Mouse (Mus musculus) forebrain, embryonic 12.5 days (tissue): ENCODE measurements around the gene Cks1b. TPM values are rescaled to one million over a fixed set of nuclear protein-coding genes. Genes with fewer than 3 reads are reported as not detected.
A peak's percentile ranks its signal among the peaks of the same experiment; 100 is the strongest.

Experiments used
- ATAC-seq: fragments of 200-750 bp; cut with Nextera tagmentation; 2 replicates; pipeline ENCODE4 v1.8.0; 2017; ENCODE audit warnings: moderate TSS enrichment; ENCODE audit not compliant: low FRiP score
- H3K27ac ChIP-seq: fragments of 300-500 bp; sonication (generic); 2 replicates; pipeline ENCODE4 v1.5.1; 2016; ENCODE audit warnings: mild to moderate bottlenecking
- H3K27me3 ChIP-seq: fragments of 300-500 bp; sonication (generic); 2 replicates; pipeline ENCODE4 v1.6.1; 2016; ENCODE audit warnings: mild to moderate bottlenecking
- H3K36me3 ChIP-seq: fragments of 300-500 bp; sonication (generic); replicated peaks from 2 replicates; pipeline ENCODE4 v1.6.1; 2016; ENCODE audit warnings: mild to moderate bottlenecking
- H3K4me1 ChIP-seq: fragments of 300-500 bp; sonication (generic); 2 replicates; pipeline ENCODE4 v1.6.1; 2016
- H3K4me2 ChIP-seq: fragments of 300-500 bp; sonication (generic); 2 replicates; pipeline ENCODE4 v1.6.1; 2016; ENCODE audit warnings: mild to moderate bottlenecking, moderate library complexity
- H3K4me3 ChIP-seq: fragments of 300-500 bp; sonication (generic); replicated peaks from 2 replicates; pipeline ENCODE4 v1.5.1; 2016; ENCODE audit warnings: mild to moderate bottlenecking
- H3K9ac ChIP-seq: fragments of 300-500 bp; sonication (generic); 2 replicates; pipeline ENCODE4 v1.6.1; 2016; ENCODE audit warnings: mild to moderate bottlenecking
- H3K9me3 ChIP-seq: fragments of 300-500 bp; sonication (generic); 2 replicates; pipeline ENCODE4 v1.6.1; 2016
- WGBS: fragments of 180-500 bp; shearing (Covaris S2); methylation state at CpG from one replicate; pipeline ENCODE4 v1.1.7; 2016; 5-methylcytosine and 5-hydroxymethylcytosine counted together
- polyA plus RNA-seq: library from polyadenylated mRNA; unstranded; fragments of >200 nt; fragmentation: Nextera tagmentation; extraction: Ambion mirVana; gene quantifications from 2 replicates; pipeline ENCODE4 v1.2.1, GENCODE M21; 2016

Cks1b gene
- polyA plus RNA-seq, 1 experiment from 2014 or later: 395 TPM

DNA sequence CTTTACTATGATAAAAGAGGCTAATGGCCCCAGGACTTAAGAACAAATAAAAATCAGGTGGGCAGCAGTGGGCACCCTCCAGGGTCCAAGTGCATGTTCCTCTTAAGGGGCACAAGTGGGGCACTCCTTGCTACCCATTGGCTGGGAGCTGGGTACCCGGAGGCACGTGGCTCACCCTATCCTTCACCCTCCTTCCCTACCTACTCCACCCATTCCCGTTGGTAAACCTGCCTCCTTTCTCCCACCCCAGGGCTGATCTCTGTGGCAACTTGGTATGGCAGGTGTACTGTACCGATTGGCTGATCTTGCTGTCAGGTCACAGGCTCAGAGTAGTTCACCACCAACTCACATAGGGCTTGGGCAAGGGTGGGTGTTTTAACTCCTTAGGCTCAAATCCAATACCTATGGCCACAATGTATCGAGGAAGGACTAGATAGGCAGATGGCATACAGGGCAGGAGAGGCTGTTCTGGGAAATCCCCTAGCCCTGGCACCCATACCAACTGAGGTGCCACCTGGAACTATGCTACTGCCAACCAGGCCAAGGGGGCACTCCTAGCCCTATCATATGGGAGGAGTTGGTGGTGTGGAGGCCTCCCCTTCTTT lies 34.4 kb downstream of the Cks1b start:
- 82% methylated on average over 5 of the region's 5 CpGs for WGBS
- H3K27me3 ChIP-seq: no peaks in the 10 kb centered on the region
- H3K4me1 ChIP-seq: peaks cover 18% of the 10 kb centered on the region
- no peak for ATAC-seq
- H3K4me2 ChIP-seq: no peak overlapping the region
- H3K4me3 ChIP-seq: no peak overlapping the region
- no peaks in the 10 kb centered on the region for H3K36me3 ChIP-seq
- H3K9me3 ChIP-seq: no peaks in the 10 kb centered on the region
- H3K9ac ChIP-seq: no peak overlapping the region
- no peak overlapping the region for H3K27ac ChIP-seq

DNA sequence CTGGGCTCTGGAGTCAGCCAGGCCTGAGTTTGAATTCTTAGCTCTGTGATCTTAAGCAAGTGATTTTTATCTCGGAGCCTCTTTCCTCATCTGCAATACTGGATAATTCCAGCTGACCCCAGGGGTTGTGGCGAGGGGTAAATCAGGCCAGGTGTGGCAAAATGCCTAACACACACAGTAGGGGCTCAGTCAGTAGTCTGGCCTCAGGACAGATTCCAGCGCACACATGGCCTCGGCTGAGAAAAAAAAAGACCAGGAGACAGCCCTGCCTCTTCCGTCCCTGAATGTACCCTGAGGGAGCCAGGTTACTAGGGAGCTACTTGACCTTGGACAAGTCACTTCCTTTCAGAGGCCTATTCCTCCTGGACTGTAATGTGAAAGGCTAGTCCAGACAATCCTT lies 35.2 kb downstream of the Cks1b start:
- H3K27me3 ChIP-seq: no peaks in the 10 kb centered on the region
- H3K9me3 ChIP-seq: no peaks in the 10 kb centered on the region
- no peaks in the 10 kb centered on the region for H3K36me3 ChIP-seq
- no peak overlapping the region for H3K27ac ChIP-seq
- H3K4me1 ChIP-seq: peaks cover 25% of the 10 kb centered on the region
- H3K4me2 ChIP-seq: no peak overlapping the region
- 85% methylated on average over 5 of the region's 5 CpGs for WGBS
- ATAC-seq: no peak
- no peak overlapping the region for H3K9ac ChIP-seq
- H3K4me3 ChIP-seq: no peak overlapping the region

DNA sequence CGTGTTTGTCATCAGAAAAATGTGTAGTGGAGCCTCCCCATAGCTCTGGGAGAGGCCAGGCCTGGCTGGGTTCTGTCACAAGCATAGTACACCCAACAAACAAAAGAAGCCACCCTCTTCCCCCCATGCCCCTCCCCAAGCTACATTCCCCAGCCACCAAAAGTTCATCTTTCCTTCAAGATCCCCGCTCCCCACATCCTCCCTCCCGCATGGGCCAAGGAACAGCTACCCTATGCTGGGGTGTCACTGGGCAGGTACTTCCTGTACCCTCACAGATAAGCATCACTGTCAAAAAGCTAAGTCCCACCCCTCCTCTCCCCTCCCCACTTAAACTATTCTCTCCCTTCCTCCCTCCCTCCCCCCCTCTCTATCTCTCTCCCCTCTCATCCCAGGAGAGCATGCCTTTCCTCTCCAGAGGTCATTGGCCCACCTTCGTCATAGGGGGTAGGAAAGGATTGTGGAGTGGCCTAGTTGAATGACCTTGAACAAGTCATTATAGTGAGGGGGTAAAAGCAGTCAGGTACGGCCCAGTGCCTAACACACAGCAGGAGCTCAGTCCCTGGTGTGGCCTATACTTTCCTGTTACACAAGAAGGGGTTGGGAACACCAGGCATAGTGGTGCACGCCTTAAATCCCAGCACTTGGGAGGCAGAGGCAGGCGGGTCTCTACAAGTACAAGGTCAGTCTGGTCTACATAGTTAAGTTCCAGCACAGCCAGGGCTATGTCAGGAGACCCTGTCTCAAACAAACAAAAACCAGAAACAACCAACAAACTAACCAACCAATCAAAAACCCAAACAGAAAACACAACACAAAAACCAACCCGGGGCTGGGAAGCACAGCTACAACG lies 35.9 kb downstream of the Cks1b start:
- H3K9ac ChIP-seq: no peak overlapping the region
- H3K27ac ChIP-seq: no peak overlapping the region
- ATAC-seq: no peak
- no peak overlapping the region for H3K4me3 ChIP-seq
- no peaks in the 10 kb centered on the region for H3K36me3 ChIP-seq
- 87% methylated on average over 9 of the region's 9 CpGs for WGBS
- no peaks in the 10 kb centered on the region for H3K9me3 ChIP-seq
- H3K27me3 ChIP-seq: no peaks in the 10 kb centered on the region
- H3K4me2 ChIP-seq: no peak overlapping the region
- peaks cover 29% of the 10 kb centered on the region for H3K4me1 ChIP-seq

DNA sequence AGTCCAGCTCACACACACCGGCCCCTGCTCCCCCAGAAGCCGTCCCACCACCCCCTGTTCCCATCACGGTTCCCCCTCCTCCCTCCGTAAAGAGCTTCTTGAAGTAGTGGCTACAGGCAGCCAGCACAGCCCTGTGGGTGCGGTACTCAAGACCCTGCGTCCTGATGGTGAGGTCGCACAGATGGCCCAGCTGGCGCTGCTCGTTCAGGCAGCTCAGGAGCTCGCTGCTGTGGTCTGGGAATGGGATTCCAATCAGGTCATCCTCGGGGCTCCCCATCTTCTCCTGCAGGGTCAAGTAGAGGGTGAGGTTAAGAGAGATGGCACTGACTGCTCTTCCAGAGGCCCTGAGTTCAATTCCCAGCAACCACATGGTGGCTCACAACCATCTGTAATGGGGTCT lies 37.0 kb downstream of the Cks1b start:
- Histone ChIP-seq H3K9me3 (no peaks in the 10 kb centered on the region), H3K4me3 (no peak overlapping the region), H3K27me3 (no peaks in the 10 kb centered on the region), H3K27ac (no peak overlapping the region), H3K4me2 (no peak overlapping the region), H3K9ac (no peak overlapping the region), H3K36me3 (no peaks in the 10 kb centered on the region), H3K4me1 (peaks cover 26% of the 10 kb centered on the region)
- 84% methylated on average over 11 of the region's 11 CpGs for WGBS
- no peak for ATAC-seq

DNA sequence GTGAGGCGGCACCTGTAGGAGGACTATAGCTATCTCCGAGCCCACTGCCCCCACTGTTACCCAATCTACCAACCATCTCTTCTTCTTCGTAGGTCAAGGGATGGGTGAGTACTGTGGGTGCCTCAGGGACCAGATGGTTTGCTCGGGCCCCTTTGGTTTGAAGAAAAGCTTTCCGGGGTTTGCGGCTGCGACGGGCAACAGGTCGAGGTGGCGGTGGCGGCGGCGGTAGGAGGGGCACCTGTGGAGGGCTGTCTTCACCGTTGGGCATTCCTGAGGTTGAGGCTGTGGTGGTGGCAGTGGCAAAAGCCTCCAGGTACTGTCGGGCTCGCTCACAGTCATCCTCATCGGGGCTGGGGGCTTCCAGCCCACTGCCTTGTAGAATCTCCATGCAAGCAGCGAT lies 37.5 kb downstream of the Cks1b start:
- Histone ChIP-seq H3K4me2 (no peak overlapping the region), H3K4me3 (no peak overlapping the region), H3K36me3 (no peaks in the 10 kb centered on the region), H3K9ac (no peak overlapping the region), H3K27me3 (no peaks in the 10 kb centered on the region), H3K9me3 (no peaks in the 10 kb centered on the region), H3K27ac (no peak overlapping the region), H3K4me1 (peaks cover 26% of the 10 kb centered on the region)
- 93% methylated on average over 18 of the region's 18 CpGs for WGBS
- no peak for ATAC-seq

DNA sequence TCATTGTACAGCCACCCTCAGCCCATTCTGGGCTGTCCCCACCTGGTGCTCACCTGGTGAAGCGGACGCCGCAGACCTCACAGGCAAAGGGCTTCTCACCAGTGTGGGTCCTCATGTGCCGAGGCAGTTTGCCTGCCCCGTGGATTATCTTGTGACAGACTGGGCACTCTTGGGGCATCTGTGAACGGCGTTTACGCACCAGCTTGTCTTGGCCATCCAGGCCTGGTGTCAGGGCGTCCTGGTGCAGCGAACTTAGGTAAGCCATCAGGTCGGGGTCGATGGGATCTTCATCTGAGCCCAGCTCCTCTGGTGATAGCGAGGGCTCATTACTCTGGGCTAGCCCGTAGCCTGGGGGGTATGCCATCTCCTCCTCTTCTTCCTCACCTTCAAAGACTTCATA lies 37.9 kb downstream of the Cks1b start:
- peaks cover 26% of the 10 kb centered on the region for H3K4me1 ChIP-seq
- no peak for ATAC-seq
- no peak overlapping the region for H3K4me2 ChIP-seq
- H3K9ac ChIP-seq: no peak overlapping the region
- no peaks in the 10 kb centered on the region for H3K9me3 ChIP-seq
- WGBS: 95% methylated on average over 14 of the region's 14 CpGs
- no peak overlapping the region for H3K27ac ChIP-seq
- H3K27me3 ChIP-seq: no peaks in the 10 kb centered on the region
- no peaks in the 10 kb centered on the region for H3K36me3 ChIP-seq
- no peak overlapping the region for H3K4me3 ChIP-seq

DNA sequence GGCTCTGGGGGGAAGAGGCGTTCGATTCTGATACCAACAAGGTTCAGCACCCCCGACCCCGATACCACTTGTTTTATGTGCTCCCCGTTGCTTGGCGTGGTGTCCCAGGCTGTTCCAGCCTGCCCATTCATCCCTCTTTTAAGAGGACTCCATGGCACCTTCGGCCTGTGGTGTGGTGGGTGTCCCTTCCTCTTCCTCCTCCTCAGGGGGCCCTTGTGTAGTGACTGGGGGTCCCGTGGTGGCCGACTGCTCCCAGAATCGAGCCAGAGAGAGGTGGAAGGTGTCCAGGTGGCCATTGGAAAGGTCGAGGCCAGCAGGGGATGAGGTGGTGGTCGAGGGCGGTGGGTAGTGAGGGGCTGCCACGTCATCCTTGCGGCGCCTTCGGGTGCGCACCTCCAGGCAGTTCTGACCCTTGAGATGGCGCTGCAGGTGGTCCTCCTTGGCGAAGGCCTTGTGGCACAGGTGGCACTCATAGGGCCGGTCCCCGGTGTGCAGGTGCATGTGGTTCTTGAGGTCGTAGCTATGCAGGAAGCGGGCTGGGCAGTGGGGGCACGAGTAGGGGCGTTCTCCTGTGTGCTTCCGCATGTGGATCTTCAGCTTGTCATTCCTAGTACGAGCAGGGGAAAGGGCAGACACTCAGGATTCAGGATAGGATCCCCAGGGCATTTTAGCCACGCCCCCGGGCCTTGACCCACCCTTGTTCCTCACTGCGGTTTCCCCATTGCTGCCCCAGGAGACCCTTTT lies 38.6 kb downstream of the Cks1b start:
- Histone ChIP-seq H3K36me3 (no peaks in the 10 kb centered on the region), H3K4me2 (no peak overlapping the region; the same call in 1 of the 2 replicates), H3K27me3 (no peaks in the 10 kb centered on the region), H3K4me1 (peaks cover 19% of the 10 kb centered on the region), H3K9me3 (no peaks in the 10 kb centered on the region), H3K27ac (no peak overlapping the region), H3K4me3 (no peak overlapping the region), H3K9ac (no peak overlapping the region)
- no peak for ATAC-seq
- 90% methylated on average over 31 of the region's 31 CpGs for WGBS

DNA sequence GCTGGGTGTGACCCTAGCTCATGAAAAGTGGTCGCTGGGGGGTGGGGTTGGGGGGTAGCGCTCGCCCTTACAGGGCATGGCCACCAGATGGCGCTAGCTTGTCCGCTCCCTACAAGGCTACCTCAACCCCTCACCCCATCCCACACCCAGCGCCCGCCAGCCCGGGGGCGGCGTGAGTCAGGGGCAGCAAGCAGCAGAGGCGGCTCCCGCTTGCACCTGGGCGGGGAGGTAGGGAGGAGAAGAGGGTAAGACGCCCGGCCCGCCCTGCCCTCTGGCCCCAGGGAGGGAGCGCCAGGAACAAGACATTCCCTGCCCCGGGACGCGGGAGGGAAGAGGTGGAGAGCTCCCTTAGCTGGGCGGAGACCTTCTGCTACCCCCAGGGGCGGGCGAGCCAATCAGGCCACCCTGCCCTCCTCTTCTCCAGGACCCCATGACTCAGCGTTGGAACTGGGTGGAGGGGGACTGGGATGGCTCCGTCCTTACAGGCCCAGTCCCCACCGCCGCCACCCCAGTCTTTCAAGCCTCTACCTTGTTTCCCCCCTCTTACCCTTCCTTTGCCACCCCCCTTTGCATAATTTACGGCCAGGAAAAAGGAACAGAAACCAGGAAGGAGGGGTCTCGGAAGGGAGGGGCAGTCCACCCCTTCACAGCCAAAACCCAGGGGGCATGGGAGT lies 39.7 kb downstream of the Cks1b start:
- Histone ChIP-seq H3K9me3 (no peaks in the 10 kb centered on the region), H3K4me3 (peak overlapping the region; percentile 61), H3K9ac (peak overlapping the region; percentile 71), H3K4me1 (peaks cover 15% of the 10 kb centered on the region), H3K4me2 (peak overlapping the region; percentile 92), H3K27ac (peak overlapping the region; percentile 56; the same call in 1 of the 2 replicates), H3K36me3 (no peaks in the 10 kb centered on the region), H3K27me3 (no peaks in the 10 kb centered on the region)
- WGBS: 1% methylated on average over 26 of the region's 29 CpGs
- peak; percentile 91 for ATAC-seq

DNA sequence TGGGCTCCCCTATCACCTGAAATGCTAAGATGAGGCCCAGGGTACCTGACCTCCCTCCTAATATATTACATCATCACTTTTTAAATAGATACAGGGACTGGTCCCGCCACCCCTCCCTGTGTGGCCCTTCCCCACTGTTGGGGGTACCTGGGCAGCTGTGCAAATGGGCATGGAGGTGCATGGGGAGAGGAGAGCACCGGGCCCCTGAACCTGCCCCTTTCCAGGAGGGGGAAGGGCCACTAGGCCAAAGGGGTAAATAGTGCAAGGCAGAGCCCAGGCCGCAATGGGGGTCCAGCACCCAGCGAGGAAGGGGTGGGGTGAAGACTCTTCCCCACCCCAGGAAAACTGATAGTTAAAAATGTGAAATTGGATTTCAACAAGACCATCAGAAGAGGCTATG lies 40.4 kb downstream of the Cks1b start:
- H3K4me2 ChIP-seq: peak overlapping the region; percentile 92
- H3K9ac ChIP-seq: no peak overlapping the region
- no peaks in the 10 kb centered on the region for H3K9me3 ChIP-seq
- H3K4me1 ChIP-seq: peaks cover 15% of the 10 kb centered on the region
- WGBS: 63% methylated on average over 4 of the region's 4 CpGs
- H3K27ac ChIP-seq: no peak overlapping the region
- no peaks in the 10 kb centered on the region for H3K27me3 ChIP-seq
- H3K4me3 ChIP-seq: 0 out of 2 replicates have a peak overlapping the region, but pooled peaks have one; percentile 61
- H3K36me3 ChIP-seq: no peaks in the 10 kb centered on the region
- no peak; the same call in none of the 2 replicates for ATAC-seq

DNA sequence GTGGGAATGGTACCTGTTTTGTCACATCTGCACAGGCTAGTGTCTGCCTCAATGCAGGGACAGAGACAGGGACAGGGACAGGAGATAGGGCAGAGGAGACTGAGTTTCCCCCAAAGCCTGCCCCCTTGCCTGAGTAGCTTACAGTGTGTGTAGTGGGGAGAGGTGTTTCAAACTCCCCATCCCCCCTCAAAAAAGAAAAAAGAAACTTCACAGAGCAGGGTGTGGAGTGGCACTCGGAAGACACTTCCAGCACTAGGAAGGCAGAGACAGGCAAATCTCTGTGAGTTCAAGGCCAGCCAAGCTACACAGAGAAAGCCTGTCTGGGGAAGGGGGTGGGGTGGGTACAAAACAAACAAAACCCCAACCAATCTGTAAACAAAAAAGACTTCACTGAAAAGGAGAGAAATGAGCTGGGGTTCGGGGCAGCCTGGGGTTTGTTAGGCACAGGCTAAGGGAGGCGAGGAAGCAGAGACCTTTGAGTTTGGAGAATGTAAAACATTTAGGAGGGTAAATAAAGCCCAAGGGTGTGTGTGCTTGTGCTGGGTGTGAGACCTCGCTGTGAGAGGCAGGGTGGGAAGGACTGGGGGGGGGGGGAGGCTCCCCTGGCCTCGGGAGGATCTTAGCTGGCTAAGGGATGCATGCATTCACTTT lies 44.5 kb downstream of the Cks1b start:
- Histone ChIP-seq H3K4me1 (peaks cover 10% of the 10 kb centered on the region), H3K4me3 (no peak overlapping the region), H3K9me3 (no peaks in the 10 kb centered on the region), H3K27ac (no peak overlapping the region), H3K36me3 (no peaks in the 10 kb centered on the region), H3K4me2 (no peak overlapping the region), H3K27me3 (no peaks in the 10 kb centered on the region), H3K9ac (no peak overlapping the region)
- no peak for ATAC-seq
- WGBS: 50% methylated on average over 5 of the region's 5 CpGs

DNA sequence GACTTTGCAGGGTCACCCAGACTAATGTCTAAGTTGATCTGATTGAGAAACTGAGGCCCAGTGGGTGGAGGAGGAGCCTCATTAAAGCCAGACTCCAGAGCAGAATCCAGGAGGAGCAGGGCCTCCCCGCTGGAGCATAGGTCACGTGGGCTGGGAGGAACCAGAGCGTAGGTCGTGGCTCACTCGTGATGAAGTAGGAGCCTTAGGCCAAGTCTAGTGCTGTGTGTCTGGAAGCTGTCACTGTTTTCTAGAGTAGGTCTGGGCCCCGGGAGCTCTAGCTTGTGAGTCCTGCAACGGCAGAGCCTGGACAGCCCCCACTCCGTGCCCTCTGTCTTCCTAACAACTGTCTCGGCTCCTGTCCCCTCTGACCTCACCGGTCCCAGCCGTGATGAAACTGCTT lies 50.8 kb downstream of the Cks1b start:
- 78% methylated on average over 11 of the region's 11 CpGs for WGBS
- Histone ChIP-seq H3K4me2 (no peak overlapping the region), H3K27me3 (0 out of 2 replicates have a peak, but pooled peaks cover 10% of the 10 kb centered on the region), H3K4me3 (no peak overlapping the region), H3K9me3 (no peaks in the 10 kb centered on the region), H3K36me3 (no peaks in the 10 kb centered on the region), H3K4me1 (peaks cover 5% of the 10 kb centered on the region; the same call in 1 of the 2 replicates), H3K27ac (no peak overlapping the region), H3K9ac (no peak overlapping the region)
- no peak for ATAC-seq
